Mouse (Mus musculus): ENCODE measurements at regions not wholly inside any gene's neighbourhood (a gene's known extent, or its start where the extent isn't known, plus 50 kb on each side); places are given as distances from the start of the nearest gene placed in this dataset.

GRCm38 (mm10) chr13:83328488-83328887, 175.3 kb upstream of the Mef2c start:
- TF ChIP-seq CTCF (IDR thresholded peaks at IDR 0.05; ENCODE audit: extremely low read depth, insufficient read depth, low read length) (no peak), POLR2A (IDR thresholded peaks at IDR 0.05; ENCODE audit: extremely low read depth, insufficient read depth, low read length) (no peak)

Measured in cortical plate, adult 2 months (tissue).